ENCODE assay signal across 9 mouse cellular contexts in the genomic region with DNA sequence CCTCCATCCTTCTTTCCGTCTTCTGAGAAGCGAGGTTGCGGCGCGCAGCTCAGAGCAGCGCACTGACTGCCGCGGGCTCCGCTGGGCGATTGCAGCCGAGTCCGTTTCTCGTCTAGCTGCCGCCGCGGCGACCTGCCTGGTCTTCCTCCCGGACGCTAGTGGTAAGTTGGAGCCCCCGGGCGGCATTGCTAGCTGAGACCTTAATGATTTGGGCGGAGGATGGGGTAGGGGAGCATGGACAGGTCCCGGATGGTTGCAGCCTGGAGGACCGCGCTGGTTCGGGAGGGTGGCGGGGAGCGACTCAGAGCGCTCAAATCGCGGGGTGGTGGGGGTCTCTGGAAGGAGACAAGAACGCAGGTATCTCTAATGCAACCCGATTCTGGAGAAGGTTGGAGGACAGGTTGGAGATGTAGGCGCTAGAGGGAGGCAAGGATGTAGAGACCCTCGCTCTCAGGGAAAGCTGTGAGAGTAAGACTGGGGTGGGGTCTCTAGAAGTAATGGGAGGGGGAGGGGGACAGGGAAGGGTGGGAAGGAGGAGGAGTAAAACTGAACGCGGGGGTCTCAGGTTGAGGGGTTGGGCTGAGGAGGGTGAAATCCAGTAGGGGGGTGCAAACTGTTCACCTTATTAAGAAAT. TPM values are rescaled to one million over a fixed set of nuclear protein-coding genes. Genes with fewer than 3 reads are reported as not detected.
A peak's percentile ranks its signal among the peaks of the same experiment; 100 is the strongest.
DNase-seq lines count a peak whose midpoint lies in the region; ATAC-seq and TF ChIP-seq lines count a peak whose summit lies in the region.
"Had no signal": no experiment of that assay in that cellular context is flagged by ENCODE, and none has a peak within 500 bp of the region (broad histone marks: within the 10 kb centered on the region; RNA-seq: fewer than 3 reads in every experiment).

No protein-coding gene starts in this region.

- no peak overlapping the region for H3K9ac ChIP-seq in embryonic facial prominence, embryonic 11.5 days (replicated peaks; ENCODE audit: low read length)
- peak overlapping the region; percentile 47 for H3K9ac ChIP-seq in hindbrain, embryonic 15.5 days
- peak overlapping the region; percentile 41 for H3K9ac ChIP-seq in midbrain, embryonic 15.5 days
- H3K9ac ChIP-seq: liver, embryonic 15.5 days had no signal

- intact Hi-C loops in gastrocnemius, postnatal 36 days (cut with DNase I) = no loop called here

- H3K27ac ChIP-seq in layer of hippocampus, adult 2 months = no peak overlapping the region
- H3K27ac ChIP-seq in embryonic facial prominence, embryonic 11.5 days (replicated peaks; ENCODE audit: low read depth, low read length) = no peak overlapping the region
- peak overlapping the region; percentile 61; the same call in 1 of the 2 replicates for H3K27ac ChIP-seq in hindbrain, embryonic 15.5 days (replicated peaks)
- no peak overlapping the region for H3K27ac ChIP-seq in midbrain, embryonic 15.5 days
- H3K27ac ChIP-seq: liver, embryonic 15.5 days had no signal

- no peak for TF ChIP-seq CTCF in layer of hippocampus, adult 2 months (conservative IDR thresholded peaks at IDR 0.05)

- no peak for ATAC-seq in embryonic facial prominence, embryonic 11.5 days (replicated peaks; ENCODE audit: insufficient number of reproducible peaks, low FRiP score, low TSS enrichment, low read depth)
- ATAC-seq in hindbrain, embryonic 15.5 days (ENCODE audit: low FRiP score, low read depth) = peak; percentile 67
- ATAC-seq in midbrain, embryonic 15.5 days (replicated peaks) = peak; percentile 85
- ATAC-seq in inflammation-experienced regulatory T-cells, adult 6 months = no peak
- ATAC-seq in megakaryocyte-erythroid progenitor cell, adult 5-6 weeks (replicated peaks; ENCODE audit: low FRiP score, low TSS enrichment, poor library complexity, severe bottlenecking) = no peak

- peaks cover 8% of the 10 kb centered on the region; the same call in 1 of the 2 replicates for H3K27me3 ChIP-seq in embryonic facial prominence, embryonic 11.5 days (ENCODE audit: control insufficient read depth, insufficient read depth, low read length)
- H3K27me3 ChIP-seq in hindbrain, embryonic 15.5 days = peaks cover 13% of the 10 kb centered on the region; the same call in 1 of the 2 replicates
- H3K27me3 ChIP-seq in midbrain, embryonic 15.5 days (replicated peaks) = peaks cover 4% of the 10 kb centered on the region; the same call in 1 of the 2 replicates

- DNase-seq in layer of hippocampus, adult 2 months (ENCODE audit: low spot score in 2 of 2) = no peak
- no peak for DNase-seq in layer of hippocampus, adult 9-11 months
- DNase-seq in embryonic facial prominence, embryonic 11.5 days (ENCODE audit: low spot score) = peak; percentile 38
- DNase-seq in gastrocnemius, postnatal 36 days = no peak

- no peaks in the 10 kb centered on the region for H3K9me3 ChIP-seq in embryonic facial prominence, embryonic 11.5 days (replicated peaks; ENCODE audit: control insufficient read depth, low read length)
- H3K9me3 ChIP-seq in hindbrain, embryonic 15.5 days = no peaks in the 10 kb centered on the region
- H3K9me3 ChIP-seq in midbrain, embryonic 15.5 days = no peaks in the 10 kb centered on the region
- H3K9me3 ChIP-seq: liver, embryonic 15.5 days had no signal

- peak overlapping the region; percentile 57 for H3K4me2 ChIP-seq in embryonic facial prominence, embryonic 11.5 days (ENCODE audit: low read depth, low read length)
- H3K4me2 ChIP-seq in hindbrain, embryonic 15.5 days = peak overlapping the region; percentile 76
- H3K4me2 ChIP-seq in midbrain, embryonic 15.5 days = peak overlapping the region; percentile 76
- H3K4me2 ChIP-seq: liver, embryonic 15.5 days had no signal

- 13% methylated on average over 31 of the region's 37 CpGs for WGBS in embryonic facial prominence, embryonic 11.5 days
- WGBS in hindbrain, embryonic 15.5 days = 21% methylated on average over 37 of the region's 37 CpGs
- WGBS in midbrain, embryonic 15.5 days = 26% methylated on average over 37 of the region's 37 CpGs

- peak overlapping the region; percentile 49 for H3K4me3 ChIP-seq in layer of hippocampus, adult 2 months
- H3K4me3 ChIP-seq in embryonic facial prominence, embryonic 11.5 days (ENCODE audit: low read depth, low read length) = peak overlapping the region; percentile 30
- peak overlapping the region; percentile 51 for H3K4me3 ChIP-seq in hindbrain, embryonic 15.5 days
- H3K4me3 ChIP-seq in midbrain, embryonic 15.5 days = peak overlapping the region; percentile 51
- H3K4me3 ChIP-seq: liver, embryonic 15.5 days had no signal

- no peaks in the 10 kb centered on the region for H3K36me3 ChIP-seq in embryonic facial prominence, embryonic 11.5 days (replicated peaks; ENCODE audit: control insufficient read depth, insufficient read depth, low read depth, low read length)
- H3K36me3 ChIP-seq in hindbrain, embryonic 15.5 days = no peaks in the 10 kb centered on the region
- no peaks in the 10 kb centered on the region for H3K36me3 ChIP-seq in midbrain, embryonic 15.5 days (replicated peaks)
- H3K36me3 ChIP-seq: liver, embryonic 15.5 days had no signal

- H3K4me1 ChIP-seq in embryonic facial prominence, embryonic 11.5 days (ENCODE audit: control insufficient read depth, insufficient read depth, low read length) = no peaks in the 10 kb centered on the region
- H3K4me1 ChIP-seq in hindbrain, embryonic 15.5 days (replicated peaks) = 0 out of 2 replicates have a peak, but pooled peaks cover 4% of the 10 kb centered on the region
- H3K4me1 ChIP-seq in midbrain, embryonic 15.5 days = no peaks in the 10 kb centered on the region
- H3K4me1 ChIP-seq: liver, embryonic 15.5 days had no signal

RNA-seq across cellular contexts. Expression of a gene that starts 0.7 kb away (rescaled TPM):
- total RNA-seq in layer of hippocampus, adult 2 months (2021) = 10 to 100 TPM; 17.6 to 21.8 TPM
- polyA plus RNA-seq in embryonic facial prominence, embryonic 11.5 days (2014; fragmentation: Nextera tagmentation; extraction: Ambion mirVana) = 0.38 TPM in 1 of 2 replicates, not detected in the other
- 10.6 and 11.7 TPM in 2 replicates for polyA plus RNA-seq in hindbrain, embryonic 15.5 days (2015; fragmentation: Nextera tagmentation; extraction: Ambion mirVana)
- 5.0 and 6.1 TPM in 2 replicates for polyA plus RNA-seq in midbrain, embryonic 15.5 days (2015; fragmentation: Nextera tagmentation; extraction: Ambion mirVana)
- not detected for total RNA-seq in gastrocnemius, postnatal 36 days (2021)
- polyA plus RNA-seq in inflammation-experienced regulatory T-cells, adult 6 months (2017; shearing (Covaris generic)) = not detected
- not detected in 2 replicates for total RNA-seq in megakaryocyte-erythroid progenitor cell, adult 5-6 weeks (2014; fragmentation: Nextera tagmentation)
- not detected in 2 replicates for total RNA-seq in megakaryocyte-erythroid progenitor cell, adult 5-6 weeks (2017)
- polyA plus RNA-seq: liver, embryonic 15.5 days had no signal

Comparison
In these comparisons a context has a peak if more than half of its experiments do, and no peak if none do; other contexts are left out.
1. ATAC-seq: peak in hindbrain, embryonic 15.5 days (single experiment) and midbrain, embryonic 15.5 days (single experiment); none in embryonic facial prominence, embryonic 11.5 days (single experiment), inflammation-experienced regulatory T-cells, adult 6 months (single experiment) and megakaryocyte-erythroid progenitor cell, adult 5-6 weeks (single experiment).
2. Peak in every context shown above with its lines, with median percentiles within 50 percentile points of each other: H3K4me3 ChIP-seq and H3K4me2 ChIP-seq.